Mouse (Mus musculus): ENCODE results near the gene Rps21.
A peak's percentile ranks its signal among the peaks of the same experiment; 100 is the strongest.

Rps21 gene

GRCm38 (mm10) chr2:180257001-180257521, at the start of gene Rps21:
TSS of gene Rps21 (plus strand) at chr2:180257377.
- peak; percentile 93 for DNase-seq (ENCODE audit: low spot score)

GRCm38 (mm10) chr2:180207840-180208239, 49.3 kb upstream of the Rps21 start:
- DNase-seq (ENCODE audit: low spot score), result no peak

GRCm38 (mm10) chr2:180208976-180209375, 48.2 kb upstream of the Rps21 start:
- DNase-seq (ENCODE audit: low spot score), result no peak

- DNase-seq (ENCODE audit: low spot score), result no peak
Observed at GRCm38 (mm10) chr2:180212255-180212654, 44.9 kb upstream of the Rps21 start.

GRCm38 (mm10) chr2:180214352-180214978, 42.7 kb upstream of the Rps21 start:
- no peak for DNase-seq (ENCODE audit: low spot score)

GRCm38 (mm10) chr2:180215011-180215461, 42.1 kb upstream of the Rps21 start:
- DNase-seq (ENCODE audit: low spot score), result no peak

GRCm38 (mm10) chr2:180215951-180216350, 41.2 kb upstream of the Rps21 start:
- DNase-seq (ENCODE audit: low spot score), result no peak

- no peak for DNase-seq (ENCODE audit: low spot score)
Observed at GRCm38 (mm10) chr2:180216921-180217320, 40.3 kb upstream of the Rps21 start.

- no peak for DNase-seq (ENCODE audit: low spot score)
Observed at GRCm38 (mm10) chr2:180217587-180217986, 39.6 kb upstream of the Rps21 start.

GRCm38 (mm10) chr2:180218241-180218640, 38.9 kb upstream of the Rps21 start:
- DNase-seq (ENCODE audit: low spot score), result no peak

GRCm38 (mm10) chr2:180218677-180219076, 38.5 kb upstream of the Rps21 start:
- DNase-seq (ENCODE audit: low spot score), result no peak

- DNase-seq (ENCODE audit: low spot score), result no peak
Observed at GRCm38 (mm10) chr2:180219145-180219943, 37.8 kb upstream of the Rps21 start.

- DNase-seq (ENCODE audit: low spot score), result no peak
Observed at GRCm38 (mm10) chr2:180220165-180220564, 37.0 kb upstream of the Rps21 start.

- DNase-seq (ENCODE audit: low spot score), result no peak
Observed at GRCm38 (mm10) chr2:180221051-180221450, 36.1 kb upstream of the Rps21 start.

GRCm38 (mm10) chr2:180222250-180222649, 34.9 kb upstream of the Rps21 start:
- DNase-seq (ENCODE audit: low spot score), result peak; percentile 59

GRCm38 (mm10) chr2:180224647-180225043, 32.5 kb upstream of the Rps21 start:
- no peak for DNase-seq (ENCODE audit: low spot score)

GRCm38 (mm10) chr2:180225044-180225761, 32.0 kb upstream of the Rps21 start:
- no peak for DNase-seq (ENCODE audit: low spot score)

GRCm38 (mm10) chr2:180225762-180226378, 31.3 kb upstream of the Rps21 start, which contains the start of gene Lama5:
TSS of gene Lama5 (minus strand) at chr2:180225859.
- peak; percentile 71 for DNase-seq (ENCODE audit: low spot score)

GRCm38 (mm10) chr2:180227262-180228059, 29.7 kb upstream of the Rps21 start:
- peak; percentile 55 for DNase-seq (ENCODE audit: low spot score)

- DNase-seq (ENCODE audit: low spot score), result no peak
Observed at GRCm38 (mm10) chr2:180228060-180228458, 29.1 kb upstream of the Rps21 start.

- DNase-seq (ENCODE audit: low spot score), result no peak
Observed at GRCm38 (mm10) chr2:180228592-180228991, 28.6 kb upstream of the Rps21 start.

Data from urinary bladder, postnatal 25 days (tissue).